Mouse (Mus musculus) adrenal gland (tissue): Measurements from ENCODE around the gene Lmo7.

Experiments
- intact Hi-C: fragments of 180-260 bp; cut with DNase I; formaldehyde crosslinking; loops from one replicate; pipeline ENCODE4 v1.15.1; 2025

Gene Lmo7

DNA sequence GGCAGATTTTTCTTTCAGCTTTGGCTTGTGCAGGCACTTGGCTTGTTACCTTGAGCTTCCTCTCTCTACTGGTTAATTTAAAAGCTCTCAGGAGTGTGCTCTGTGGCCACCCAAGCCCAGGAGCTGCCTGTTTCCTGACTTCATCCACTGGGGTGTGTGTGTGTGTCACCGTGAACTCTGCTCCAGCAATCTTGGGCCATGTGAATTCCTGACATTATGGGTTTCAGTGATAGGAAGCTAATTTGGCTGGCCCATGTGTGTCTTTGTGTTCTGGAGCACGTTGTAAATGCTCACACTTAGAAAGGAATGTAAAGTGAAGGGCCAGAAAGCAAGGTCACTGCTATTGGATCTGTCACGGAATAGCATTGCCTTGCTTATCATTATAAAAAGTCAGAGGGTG, 143.1 kb downstream of the Lmo7 start:
- intact Hi-C loops, result no loop called here

- intact Hi-C loops, result no loop called here
Observed at GRCm38 (mm10) chr14:101878346-101879049, 148.7 kb downstream of the Lmo7 start.

DNA sequence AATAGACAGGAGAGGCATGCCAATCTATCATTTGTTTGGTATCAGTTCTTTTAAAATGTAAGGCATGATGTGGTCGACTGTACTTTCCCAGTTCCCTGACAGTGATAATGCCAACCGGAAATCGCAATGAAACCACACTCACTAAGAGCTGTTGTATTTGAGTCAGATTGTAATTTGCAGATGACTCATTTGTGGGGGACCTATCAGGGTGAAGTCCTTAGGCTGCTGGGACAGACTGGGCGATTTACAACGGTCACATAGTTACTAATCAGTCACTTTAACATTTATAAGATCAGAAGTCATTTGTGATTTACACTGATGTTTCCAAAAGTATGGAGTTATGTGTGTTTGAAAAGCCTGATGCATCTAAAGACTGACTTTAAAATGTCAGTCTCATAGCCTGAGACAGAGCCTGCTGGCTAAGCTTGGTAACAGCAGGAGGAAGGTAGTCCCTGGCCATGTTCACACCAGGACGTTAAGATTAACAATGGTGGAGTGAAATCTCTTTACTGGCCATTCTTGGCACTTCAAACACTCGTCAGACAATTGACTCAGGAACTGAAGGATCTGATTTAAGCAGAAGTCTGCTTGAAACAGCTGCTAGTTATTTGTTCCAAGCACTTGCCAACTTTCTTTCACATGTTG, 149.4 kb downstream of the Lmo7 start:
- intact Hi-C loops, result no loop called here

DNA sequence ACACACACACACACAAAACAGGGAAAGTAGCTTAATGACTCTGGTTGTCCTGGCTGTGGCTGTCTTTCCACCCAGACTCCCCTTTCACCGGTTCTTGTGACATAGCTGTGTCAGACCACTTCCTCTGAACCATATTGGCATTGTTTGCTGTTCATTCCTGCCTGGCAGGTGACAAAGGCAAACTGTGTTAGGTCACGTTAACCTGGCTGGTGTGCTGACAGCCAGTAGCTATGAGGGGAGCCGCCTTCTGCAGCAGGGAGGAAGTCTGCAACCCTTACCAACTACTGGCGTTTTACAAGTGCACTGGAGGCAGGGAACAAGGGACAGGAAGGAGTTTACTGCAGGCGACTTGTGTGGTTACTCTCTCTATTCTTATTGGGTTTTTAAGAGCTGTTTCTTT, 153.2 kb downstream of the Lmo7 start:
- intact Hi-C loops, result no loop called here

GRCm38 (mm10) chr14:101883787-101884186, 154.0 kb downstream of the Lmo7 start:
- intact Hi-C loops, result no loop called here

- intact Hi-C loops, result no loop called here
Observed at GRCm38 (mm10) chr14:101886320-101886719, 156.6 kb downstream of the Lmo7 start.

DNA sequence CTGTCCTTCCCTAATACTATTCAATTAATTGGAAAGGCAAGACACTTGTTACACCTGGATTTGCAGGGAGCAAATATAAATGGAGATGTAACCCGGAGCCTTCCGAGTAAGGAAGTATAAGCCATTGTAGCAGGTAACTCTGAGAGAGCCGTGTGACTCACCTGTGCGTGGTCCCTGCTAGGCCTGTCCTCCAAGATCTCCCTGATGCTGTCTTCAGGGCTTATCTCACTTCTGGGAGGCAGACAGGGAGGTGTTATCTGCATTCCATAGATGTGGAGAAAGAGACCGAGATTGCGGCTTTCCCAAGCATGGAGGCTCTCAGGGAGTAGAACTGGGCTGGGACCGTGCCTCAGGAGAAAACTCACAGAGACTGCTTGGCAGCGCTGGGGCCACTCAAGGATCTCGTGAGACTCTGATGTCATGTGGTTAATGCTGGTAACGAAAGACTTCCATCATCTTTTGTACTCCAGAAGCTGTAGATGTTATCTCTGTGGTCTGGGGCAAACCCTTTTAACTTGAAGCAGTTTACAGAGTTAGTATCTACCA, 162.2 kb downstream of the Lmo7 start:
- intact Hi-C loops, result no loop called here

GRCm38 (mm10) chr14:101892496-101892895, 162.7 kb downstream of the Lmo7 start:
- intact Hi-C loops, result no loop called here

DNA sequence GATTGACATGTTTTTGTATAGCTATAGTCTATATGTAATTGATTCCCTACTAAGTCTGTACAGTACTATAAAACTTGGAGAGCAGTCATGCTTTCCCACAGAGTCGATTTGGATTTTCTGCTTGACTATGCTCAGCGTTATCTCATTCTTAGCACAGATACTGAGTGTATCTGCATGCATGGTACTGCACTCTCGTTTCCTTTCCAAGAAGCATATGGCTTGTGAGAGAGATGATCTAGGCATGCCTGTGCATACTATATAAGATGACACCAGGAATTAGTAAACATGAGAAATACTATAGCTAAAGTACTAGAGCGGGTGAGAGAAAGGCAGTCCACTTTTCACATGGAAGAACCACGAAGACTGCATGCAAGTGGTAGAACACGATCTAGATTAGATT, 163.5 kb downstream of the Lmo7 start:
- intact Hi-C loops, result no loop called here

- intact Hi-C loops, result no loop called here
Observed at GRCm38 (mm10) chr14:101898250-101898649, 168.5 kb downstream of the Lmo7 start.

DNA sequence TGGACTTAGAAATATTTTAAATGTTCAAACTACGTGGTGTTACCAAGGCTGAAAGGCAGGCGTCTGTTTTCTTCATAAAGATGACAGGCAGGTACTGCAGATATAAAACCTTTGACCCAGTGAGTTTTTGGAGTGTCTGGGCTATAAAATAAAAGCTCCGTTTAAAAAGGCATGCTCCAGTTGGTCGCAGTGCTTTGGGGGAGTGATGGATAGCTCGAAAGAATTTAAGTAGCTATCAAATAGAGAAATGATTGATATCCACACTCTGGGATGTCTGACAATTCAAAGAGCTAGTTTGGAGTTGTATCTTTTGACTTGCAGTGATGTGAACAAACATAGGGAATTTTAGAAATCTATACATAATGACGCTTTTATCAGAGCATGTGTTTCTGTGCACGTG, 171.7 kb downstream of the Lmo7 start:
- intact Hi-C loops, result no loop called here

DNA sequence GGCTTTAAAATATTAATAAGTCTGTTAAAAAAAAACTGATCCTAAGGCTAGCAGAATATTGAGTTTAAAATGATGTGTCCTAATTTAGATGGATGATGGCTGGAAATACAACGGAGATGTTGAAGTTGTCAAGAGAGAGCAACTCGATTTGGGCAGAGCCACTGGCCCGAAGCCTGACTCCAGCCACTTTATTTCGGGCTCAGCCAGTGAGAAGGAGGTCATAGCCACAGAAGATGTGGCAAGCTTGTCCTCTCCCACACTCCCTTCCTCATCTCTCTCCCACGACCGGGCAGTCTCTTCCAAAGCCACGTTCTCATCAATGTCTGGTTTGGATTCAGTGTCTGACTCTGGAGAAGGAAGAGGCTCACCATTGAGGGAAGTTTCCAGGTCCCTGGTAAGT, 172.2 kb downstream of the Lmo7 start:
- intact Hi-C loops, result no loop called here

DNA sequence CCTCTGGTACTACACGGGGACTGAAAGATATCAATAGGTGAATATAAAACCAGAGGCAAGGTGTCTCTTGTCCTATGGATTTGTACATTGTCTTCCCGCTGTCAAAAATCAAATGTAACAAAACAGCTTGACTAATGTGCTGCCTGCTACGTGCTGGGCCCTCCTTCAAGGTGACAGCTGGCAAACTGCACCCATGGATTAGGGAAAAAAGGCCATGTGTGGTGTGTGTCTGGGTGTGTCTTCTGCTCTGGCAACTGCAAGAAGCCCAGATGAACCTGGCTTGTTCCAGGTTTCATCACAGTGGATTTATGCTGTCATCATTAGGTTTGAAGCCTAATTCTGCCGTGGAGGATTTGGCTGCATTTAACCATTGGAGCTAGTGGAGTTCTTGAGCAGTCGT, 174.0 kb downstream of the Lmo7 start:
- intact Hi-C loops, result no loop called here

GRCm38 (mm10) chr14:101911983-101912382, 182.2 kb downstream of the Lmo7 start:
- intact Hi-C loops, result no loop called here

GRCm38 (mm10) chr14:101912392-101912791, 182.6 kb downstream of the Lmo7 start:
- intact Hi-C loops, result no loop called here

DNA sequence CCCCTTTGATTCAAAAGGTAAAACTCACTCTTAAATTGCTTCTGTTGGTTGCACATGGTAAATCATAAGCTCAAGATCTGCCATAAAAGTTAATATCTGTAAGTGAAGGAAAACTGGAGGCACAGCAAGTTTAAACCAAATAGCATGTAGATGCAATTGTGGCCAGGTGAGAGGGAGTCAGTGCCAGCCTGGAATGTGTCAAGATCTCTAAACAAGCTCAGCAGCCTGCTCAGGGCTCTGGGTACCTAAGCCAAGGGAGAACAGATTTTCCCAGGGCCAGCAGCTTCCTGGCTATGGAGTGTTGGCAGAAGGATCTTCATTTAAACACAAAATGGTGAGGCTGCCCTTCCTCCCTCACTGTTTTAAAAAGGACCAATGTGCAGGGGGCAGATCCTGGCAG, 184.6 kb downstream of the Lmo7 start:
- intact Hi-C loops, result no loop called here

DNA sequence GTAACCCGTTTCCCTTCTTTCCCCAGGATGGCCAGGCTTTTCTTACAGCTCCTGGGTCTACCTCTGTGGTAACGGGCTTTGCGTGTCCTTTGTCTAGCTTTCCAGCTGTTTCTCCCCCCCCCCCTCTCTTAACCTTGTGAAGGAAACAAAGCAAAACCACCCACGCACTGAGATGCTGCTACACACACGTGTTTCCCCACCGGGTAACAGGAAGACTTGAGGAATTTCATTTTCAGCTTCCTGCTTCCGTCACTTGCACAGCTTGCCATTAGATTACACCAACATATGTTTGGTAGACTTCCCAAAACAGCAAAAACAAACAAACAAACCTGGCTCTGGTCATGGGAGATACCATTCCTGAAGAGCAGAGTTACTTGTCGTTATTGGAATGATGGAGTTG, 186.1 kb downstream of the Lmo7 start:
- intact Hi-C loops, result no loop called here

DNA sequence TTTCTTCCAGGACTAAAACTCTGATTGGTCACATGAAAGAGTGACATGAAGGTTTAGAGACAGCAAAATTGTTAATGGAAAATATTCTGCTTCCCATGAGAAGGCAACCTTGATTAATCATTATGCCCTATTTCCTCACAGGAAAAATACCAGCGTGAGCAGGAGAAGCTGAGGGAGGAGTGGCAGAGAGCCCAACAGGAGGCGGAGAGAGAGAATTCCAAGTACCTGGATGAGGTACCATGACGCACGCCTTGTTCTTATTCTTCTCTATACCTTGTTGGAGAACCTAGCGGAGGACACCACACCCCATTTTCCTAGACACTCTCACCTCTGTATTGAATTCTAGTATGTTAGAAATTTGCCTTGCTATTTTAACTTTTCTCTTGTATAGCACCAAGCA, 188.7 kb downstream of the Lmo7 start:
- intact Hi-C loops, result no loop called here

DNA sequence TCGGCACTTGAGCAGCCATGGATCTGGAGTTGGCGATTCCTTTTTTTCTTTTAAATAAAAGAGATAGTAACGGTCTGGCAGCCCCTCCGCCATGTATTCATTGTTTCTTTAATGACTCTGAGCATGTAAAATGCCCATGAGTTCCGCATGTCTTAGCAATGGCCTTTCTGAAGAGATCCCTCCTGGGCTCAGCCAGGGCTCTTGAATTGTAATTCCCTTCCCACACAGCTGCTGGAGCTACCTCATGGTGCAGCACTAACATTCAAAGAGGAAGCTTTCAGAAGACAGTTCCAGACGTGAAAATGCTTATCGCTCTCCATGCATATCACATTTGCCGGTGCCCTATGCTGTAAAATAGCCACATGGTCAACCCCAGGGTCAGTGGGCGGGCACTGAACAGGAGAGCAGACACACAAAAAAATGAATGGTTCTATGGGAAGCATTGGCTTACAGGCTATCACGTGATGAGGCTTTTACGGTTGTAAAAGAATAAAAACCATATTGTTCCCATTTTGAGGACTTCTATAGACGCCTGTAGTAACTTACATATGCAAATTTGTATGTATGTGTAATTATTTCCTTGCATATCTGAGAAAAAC, 198.0 kb downstream of the Lmo7 start:
- intact Hi-C loops, result no loop called here

- intact Hi-C loops, result no loop called here
Observed at GRCm38 (mm10) chr14:101930576-101931447, 201.1 kb downstream of the Lmo7 start.

GRCm38 (mm10) chr14:101931448-101931750, 201.6 kb downstream of the Lmo7 start:
- intact Hi-C loops, result no loop called here

DNA sequence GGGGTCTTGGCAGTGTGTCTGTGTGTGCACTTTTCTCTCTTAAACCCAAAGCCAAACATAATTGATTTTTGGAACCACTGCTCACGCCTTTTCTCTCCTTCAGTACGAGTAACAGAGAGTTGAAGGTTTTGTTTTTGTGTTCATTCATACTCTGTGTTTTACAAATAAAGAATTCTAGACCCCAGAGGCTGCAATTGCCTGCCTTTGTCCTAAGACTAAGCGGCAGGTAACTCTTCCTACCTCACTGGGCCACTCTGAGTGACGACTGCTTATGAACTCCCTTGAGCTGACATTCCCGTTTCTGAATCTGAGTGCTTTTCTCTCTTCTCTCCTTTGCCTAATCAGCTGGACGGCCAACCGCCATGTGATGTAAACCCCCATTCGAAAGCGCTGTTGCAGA, 203.8 kb downstream of the Lmo7 start:
- intact Hi-C loops, result no loop called here
